Comparison of ENCODE assay signal across 8 mouse cellular contexts in the genomic region with DNA sequence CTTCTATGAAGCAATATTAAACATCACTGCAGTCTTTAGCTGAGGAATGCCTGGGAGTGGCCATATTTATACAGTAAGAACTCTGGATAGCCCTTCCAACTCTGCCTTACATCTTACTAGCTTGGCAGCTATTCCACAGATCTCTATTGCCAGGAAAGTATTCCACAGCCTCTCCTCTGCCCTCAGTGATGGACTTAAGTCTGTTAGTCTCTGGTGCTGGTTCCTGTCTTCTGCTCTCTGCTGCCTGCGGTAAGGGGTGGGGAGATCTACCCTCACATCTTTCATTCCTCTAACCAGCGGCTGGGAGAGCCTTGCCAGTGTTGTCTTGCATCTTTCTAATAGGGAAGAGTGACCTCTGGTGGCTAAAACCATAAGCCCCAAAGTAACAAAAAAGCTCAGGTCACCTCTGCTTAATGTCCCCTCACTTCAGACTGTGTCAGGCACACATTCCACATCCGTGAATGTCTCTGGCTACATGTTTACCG. TPM values are rescaled to one million over a fixed set of nuclear protein-coding genes. Genes with fewer than 3 reads are reported as not detected.
DNase-seq lines count a peak whose midpoint lies in the region; ATAC-seq lines count a peak whose summit lies in the region.

No protein-coding gene starts in this region.

- no peak overlapping the region for H3K4me2 ChIP-seq in forebrain, embryonic 13.5 days
- no peak overlapping the region for H3K4me2 ChIP-seq in forebrain, embryonic 12.5 days
- no peak overlapping the region for H3K4me2 ChIP-seq in heart, embryonic 15.5 days

- H3K27ac ChIP-seq in forebrain, embryonic 13.5 days, result no peak overlapping the region
- H3K27ac ChIP-seq in forebrain, embryonic 12.5 days, result no peak overlapping the region
- H3K27ac ChIP-seq in heart, embryonic 15.5 days, result peak overlapping the region; percentile 65

- WGBS in forebrain, embryonic 13.5 days, result 25% methylated on average over 4 of the region's 4 CpGs
- 19% methylated on average over 4 of the region's 4 CpGs for WGBS in forebrain, embryonic 12.5 days
- WGBS in heart, embryonic 15.5 days, result 6% methylated on average over 4 of the region's 4 CpGs

- H3K9me3 ChIP-seq in forebrain, embryonic 13.5 days (replicated peaks), result no peaks in the 10 kb centered on the region
- no peaks in the 10 kb centered on the region for H3K9me3 ChIP-seq in forebrain, embryonic 12.5 days
- no peaks in the 10 kb centered on the region for H3K9me3 ChIP-seq in heart, embryonic 15.5 days (replicated peaks)

- H3K27me3 ChIP-seq in forebrain, embryonic 13.5 days, result no peaks in the 10 kb centered on the region
- no peaks in the 10 kb centered on the region for H3K27me3 ChIP-seq in forebrain, embryonic 12.5 days
- H3K27me3 ChIP-seq in heart, embryonic 15.5 days, result no peaks in the 10 kb centered on the region

- H3K36me3 ChIP-seq in forebrain, embryonic 13.5 days (ENCODE audit: poor library complexity, severe bottlenecking), result no peaks in the 10 kb centered on the region
- H3K36me3 ChIP-seq in forebrain, embryonic 12.5 days (replicated peaks), result no peaks in the 10 kb centered on the region
- H3K36me3 ChIP-seq in heart, embryonic 15.5 days, result no peaks in the 10 kb centered on the region

- H3K4me3 ChIP-seq in forebrain, embryonic 13.5 days, result no peak overlapping the region
- H3K4me3 ChIP-seq in forebrain, embryonic 12.5 days (replicated peaks), result no peak overlapping the region
- no peak overlapping the region for H3K4me3 ChIP-seq in heart, embryonic 15.5 days

- DNase-seq in ZHBTc4 (ENCODE audit: low read depth, low spot score), result peak; percentile 78
- peak; percentile 59 for DNase-seq in embryo, embryonic 9.5 days (ENCODE audit: extremely low spot score)
- DNase-seq in kidney, postnatal 14 days, result peak; percentile 75
- DNase-seq in lung, adult 18-20 months, result peak; percentile 39 to 67
- DNase-seq in retina, postnatal 7 days (ENCODE audit: low read depth, low spot score), result peak; percentile 56

- H3K9ac ChIP-seq in forebrain, embryonic 13.5 days, result no peak overlapping the region
- no peak overlapping the region for H3K9ac ChIP-seq in forebrain, embryonic 12.5 days
- no peak overlapping the region for H3K9ac ChIP-seq in heart, embryonic 15.5 days

- peak; percentile 27; the same call in 1 of the 2 replicates for ATAC-seq in forebrain, embryonic 13.5 days
- ATAC-seq in forebrain, embryonic 12.5 days (ENCODE audit: low FRiP score), result no peak
- peak; percentile 56 for ATAC-seq in heart, embryonic 15.5 days (replicated peaks; ENCODE audit: insufficient number of reproducible peaks, insufficient read depth, low FRiP score, low read depth)

- peaks cover 8% of the 10 kb centered on the region; the same call in 1 of the 2 replicates for H3K4me1 ChIP-seq in forebrain, embryonic 13.5 days
- peaks cover 6% of the 10 kb centered on the region for H3K4me1 ChIP-seq in forebrain, embryonic 12.5 days
- H3K4me1 ChIP-seq in heart, embryonic 15.5 days (replicated peaks), result peaks cover 48% of the 10 kb centered on the region

RNA-seq across cellular contexts. Expression of gene Rassf8, which starts 46.6 kb away (rescaled TPM):
- polyA plus RNA-seq in forebrain, embryonic 13.5 days (2015; fragmentation: Nextera tagmentation; extraction: Ambion mirVana), result 2.8 and 2.9 TPM in 2 replicates
- 3.1 and 3.6 TPM in 2 replicates for polyA plus RNA-seq in forebrain, embryonic 12.5 days (2016; fragmentation: Nextera tagmentation; extraction: Ambion mirVana)
- polyA plus RNA-seq in heart, embryonic 15.5 days (2015; fragmentation: Nextera tagmentation; extraction: Ambion mirVana), result 10.5 and 12.0 TPM in 2 replicates
